Mouse (Mus musculus): ENCODE measurements at regions not wholly inside any gene's neighbourhood (a gene's known extent, or its start where the extent isn't known, plus 50 kb on each side); places are given as distances from the start of the nearest gene placed in this dataset.

GRCm38 (mm10) chr5:84853622-84854021 is 436.4 kb upstream of the Epha5 start:
- TF ChIP-seq ZMIZ1 (IDR thresholded peaks at IDR 0.05; ENCODE audit: low read depth, low read length) (no peak), CTCF (conservative IDR thresholded peaks at IDR 0.05 in 1 of 2, IDR thresholded peaks at IDR 0.05 in 1 of 2; ENCODE audit: low read depth in 2 of 2, low read length in 2 of 2) (no peak), POLR2A (IDR thresholded peaks at IDR 0.05; ENCODE audit: low read depth, low read length) (no peak), EP300 (IDR thresholded peaks at IDR 0.05; ENCODE audit: low read length) (no peak), POLR2AphosphoS2 (IDR thresholded peaks at IDR 0.05; ENCODE audit: low read depth, low read length) (no peak), HCFC1 (IDR thresholded peaks at IDR 0.05; ENCODE audit: low read depth, low read length) (no peak)

Measured in CH12.LX (cell line).